Mouse (Mus musculus) lung, adult 2 months (tissue): ENCODE measurements at regions not wholly inside any gene's neighbourhood (a gene's known extent, or its start where the extent isn't known, plus 50 kb on each side); places are given as distances from the start of the nearest gene placed in this dataset.

Experiments used
- CTCF ChIP-seq: fragments of 200-500 bp; IDR thresholded peaks from 2 replicates; pipeline ENCODE4 v1.5.1; 2011; ENCODE audit warnings: mild to moderate bottlenecking, low read length, control low read depth; ENCODE audit not compliant: insufficient read depth
- POLR2A ChIP-seq: fragments of 200-500 bp; IDR thresholded peaks from 2 replicates; pipeline ENCODE4 v1.6.1; 2011; ENCODE audit warnings: low read depth, mild to moderate bottlenecking, control low read depth, low read length, borderline replicate concordance; ENCODE audit errors: extremely low read depth

- no peak for TF ChIP-seq CTCF
- TF ChIP-seq POLR2A = no peak
Measured at GRCm38 (mm10) chr2:146576298-146576905, 64.3 kb upstream of the Ralgapa2 start.
